Mouse (Mus musculus): ENCODE data around the gene Pilrb2. TPM values are rescaled to one million over a fixed set of nuclear protein-coding genes. Genes with fewer than 3 reads are reported as not detected.

The Pilrb2 gene
- total RNA-seq, 2 experiments from 2014 or later, result 9.6 to 20.2 TPM

DNA sequence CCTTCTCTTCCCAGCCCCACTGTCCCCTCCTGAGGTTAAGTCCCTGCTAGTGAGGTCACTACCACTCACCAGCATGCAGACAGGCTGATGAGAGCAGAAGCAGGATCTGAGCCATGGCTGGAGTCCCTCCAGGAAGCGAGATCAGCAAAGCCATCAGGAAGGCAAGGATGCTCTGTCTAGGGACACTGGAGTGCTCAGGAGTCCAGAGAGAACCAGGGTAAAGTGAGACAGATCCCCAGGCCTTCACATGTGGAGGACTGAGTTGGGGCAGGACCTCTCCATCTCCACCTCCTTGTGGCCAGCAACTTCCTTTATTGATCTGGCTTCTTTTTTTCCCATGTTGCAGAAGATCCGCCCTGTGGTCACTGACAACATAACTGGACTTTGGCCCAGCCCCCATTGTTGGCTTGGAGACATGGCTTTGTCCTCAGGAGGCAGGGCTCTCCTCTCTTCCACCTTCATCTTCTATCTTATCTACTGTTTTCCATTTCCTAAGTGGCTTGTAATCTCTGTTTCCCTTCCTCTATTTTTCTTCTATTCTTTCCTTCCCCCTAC, 35.6 kb downstream of the Pilrb2 start, which contains the start of gene Pilra:
Gene Pilra, minus strand, starts transcription at position 316 of the 555 bp plus-strand sequence.
- ATAC-seq (replicated peaks; ENCODE audit: poor library complexity), result peak; percentile 74

DNA sequence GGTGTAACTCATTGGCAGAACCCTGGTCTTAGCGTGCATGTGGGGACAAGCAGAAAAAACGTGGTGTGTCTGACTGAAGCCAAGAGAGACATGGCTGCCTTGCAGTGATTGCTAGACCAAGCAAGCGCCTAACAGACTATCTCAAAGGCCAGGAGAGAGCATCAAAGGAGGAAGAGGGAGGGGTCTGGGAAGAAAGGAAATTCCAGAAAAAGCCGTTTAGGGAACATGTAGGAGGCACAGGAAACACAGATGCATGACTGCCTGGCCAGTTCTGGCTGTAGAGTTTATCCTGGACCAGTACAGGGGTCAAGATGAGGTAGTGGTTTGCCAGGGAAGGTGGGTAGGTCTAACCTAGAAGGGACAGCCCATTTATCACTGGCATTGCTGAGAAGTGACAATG, 38.1 kb downstream of the Pilrb2 start:
- no peak for ATAC-seq (replicated peaks; ENCODE audit: poor library complexity)

DNA sequence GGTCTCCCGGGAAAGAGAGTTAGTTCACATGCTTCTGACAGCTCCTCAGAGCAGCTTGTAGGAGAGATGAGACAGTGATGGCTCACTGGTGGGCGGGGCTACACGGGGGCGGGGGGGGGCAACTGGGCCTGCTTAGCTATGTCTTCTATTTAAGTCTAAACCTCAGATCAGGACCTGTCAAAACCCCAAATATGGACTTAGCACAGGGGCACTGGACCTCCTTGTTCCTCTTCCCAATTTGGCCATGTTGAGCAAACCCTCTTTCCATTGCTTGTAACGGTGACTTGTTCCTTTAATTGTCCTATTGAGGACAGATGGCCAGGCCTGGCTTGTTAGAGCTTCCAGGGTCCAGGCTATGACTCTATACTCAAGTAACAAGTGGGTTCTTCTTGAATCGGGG, 40.1 kb downstream of the Pilrb2 start:
- peak; percentile 18; the same call in 1 of the 2 replicates for ATAC-seq (replicated peaks; ENCODE audit: poor library complexity)

DNA sequence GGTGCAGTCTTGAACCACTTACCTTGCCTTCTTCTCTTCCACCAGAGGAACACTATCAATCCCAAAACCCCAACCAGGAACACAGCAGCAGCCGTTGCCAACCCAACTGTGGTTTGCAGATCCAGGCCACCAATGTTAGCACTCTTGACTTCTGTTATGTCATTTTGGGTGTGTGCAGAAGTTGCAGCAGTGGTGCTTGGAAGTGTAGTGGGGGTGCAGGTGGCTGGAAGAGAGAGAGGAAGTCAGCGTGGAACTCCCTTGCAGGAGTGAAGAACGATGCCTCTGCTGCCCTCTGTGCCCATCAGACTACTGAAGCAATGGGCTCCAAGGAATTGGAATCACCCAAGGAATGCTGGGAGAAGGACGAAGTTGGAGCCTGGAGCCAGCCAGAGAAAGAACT, 40.5 kb downstream of the Pilrb2 start:
- peak; percentile 40 for ATAC-seq (replicated peaks; ENCODE audit: poor library complexity)

DNA sequence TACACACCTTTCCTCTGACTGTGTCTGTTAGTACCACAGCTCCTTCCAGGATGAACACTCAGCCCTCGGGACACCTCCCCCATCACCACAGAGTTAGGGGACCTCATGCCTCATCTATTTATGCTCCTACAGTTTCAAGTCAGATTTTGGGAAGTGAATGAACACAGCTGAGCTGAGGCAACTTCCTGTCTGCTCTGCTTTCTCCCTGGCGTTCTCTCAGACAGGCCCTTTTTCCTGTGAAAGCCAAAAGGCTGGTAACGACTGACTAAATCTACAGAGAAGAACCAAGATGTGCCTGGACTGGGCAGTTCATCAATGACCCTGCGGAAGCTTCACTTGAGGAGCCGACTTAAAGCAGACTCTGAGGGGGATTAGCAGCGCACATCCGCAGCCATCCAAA, 41.4 kb downstream of the Pilrb2 start:
- ATAC-seq (replicated peaks; ENCODE audit: poor library complexity), result peak; percentile 47

DNA sequence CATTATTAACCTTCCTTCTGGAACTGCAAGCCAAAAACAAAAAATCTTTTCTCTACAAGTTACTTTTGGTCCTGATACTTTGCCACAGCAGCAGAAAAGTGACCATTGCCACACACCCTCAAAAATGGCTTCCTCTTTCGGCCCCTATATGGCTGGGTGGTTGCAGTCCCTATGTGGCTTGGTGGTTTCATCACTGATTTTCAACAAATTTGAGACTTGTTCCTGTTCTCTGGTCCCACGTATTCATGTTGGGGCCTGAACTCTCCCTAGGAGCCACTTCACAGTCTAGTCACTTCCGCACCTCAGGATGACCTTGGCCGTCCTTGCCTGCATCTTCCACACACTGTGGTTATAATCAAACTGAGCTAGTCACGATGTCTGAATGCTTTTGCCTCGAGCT, 42.9 kb downstream of the Pilrb2 start:
- ATAC-seq (replicated peaks; ENCODE audit: poor library complexity), result peak; percentile 76

DNA sequence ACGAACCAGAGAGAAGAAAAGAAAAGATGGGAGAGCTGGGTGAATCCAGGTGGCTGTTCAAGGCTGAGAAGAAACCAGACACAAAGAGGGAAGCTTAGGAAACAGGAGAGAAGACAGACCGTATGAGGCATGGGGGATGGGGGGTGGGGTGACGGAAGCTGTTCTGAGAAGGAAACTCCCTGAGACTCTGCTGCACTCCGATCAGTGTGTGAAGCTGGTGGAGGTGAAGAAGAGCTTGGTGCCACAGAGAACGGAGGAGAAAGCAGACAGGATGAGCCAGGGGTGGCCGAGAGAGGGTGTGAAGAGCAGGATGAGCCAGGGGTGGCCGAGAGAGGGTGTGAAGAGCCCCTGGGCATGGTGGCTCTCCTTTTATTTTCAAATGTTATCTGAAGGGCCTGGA, 45.2 kb downstream of the Pilrb2 start:
- ATAC-seq (replicated peaks; ENCODE audit: poor library complexity), result no peak

DNA sequence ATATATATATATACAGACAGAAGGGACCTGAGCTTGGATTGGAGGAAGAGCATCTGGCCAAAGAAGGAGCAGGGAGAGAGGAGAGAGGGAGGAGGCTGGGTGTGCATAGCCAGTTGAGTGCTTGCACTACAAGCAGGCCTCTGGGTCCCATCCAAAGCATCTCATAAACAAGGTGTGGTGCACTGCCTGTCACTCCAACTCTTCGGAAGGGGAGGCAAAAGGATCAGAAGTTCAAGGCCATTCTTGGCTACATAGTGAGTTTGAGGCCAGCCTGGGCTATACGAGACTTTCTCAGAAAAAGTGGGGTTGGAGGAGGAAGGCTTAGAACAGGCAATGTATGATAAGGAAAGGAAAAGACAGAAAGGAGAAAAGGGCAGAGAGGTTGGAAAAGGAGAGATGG, 45.6 kb downstream of the Pilrb2 start:
- ATAC-seq (replicated peaks; ENCODE audit: poor library complexity), result no peak

DNA sequence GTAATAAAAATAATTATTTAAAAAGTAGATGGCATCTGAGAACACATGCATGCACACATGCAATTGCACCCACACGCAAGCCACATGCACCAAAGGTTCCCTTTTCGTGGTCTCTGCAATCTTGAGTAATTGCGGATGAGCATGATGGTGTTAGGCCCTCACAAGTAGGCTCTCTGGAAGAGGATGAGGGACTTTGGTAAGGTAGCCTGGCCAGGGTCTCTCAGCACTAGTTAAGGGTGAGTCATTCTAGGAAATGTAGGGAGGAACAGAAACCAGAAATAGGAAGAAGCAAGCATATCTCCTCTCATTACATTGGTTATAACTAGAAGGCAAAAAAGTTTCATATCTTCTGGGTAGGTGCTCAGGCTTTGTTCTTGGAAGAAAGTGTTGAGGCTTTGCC, 46.6 kb downstream of the Pilrb2 start:
- peak; percentile 75 for ATAC-seq (replicated peaks; ENCODE audit: poor library complexity)

DNA sequence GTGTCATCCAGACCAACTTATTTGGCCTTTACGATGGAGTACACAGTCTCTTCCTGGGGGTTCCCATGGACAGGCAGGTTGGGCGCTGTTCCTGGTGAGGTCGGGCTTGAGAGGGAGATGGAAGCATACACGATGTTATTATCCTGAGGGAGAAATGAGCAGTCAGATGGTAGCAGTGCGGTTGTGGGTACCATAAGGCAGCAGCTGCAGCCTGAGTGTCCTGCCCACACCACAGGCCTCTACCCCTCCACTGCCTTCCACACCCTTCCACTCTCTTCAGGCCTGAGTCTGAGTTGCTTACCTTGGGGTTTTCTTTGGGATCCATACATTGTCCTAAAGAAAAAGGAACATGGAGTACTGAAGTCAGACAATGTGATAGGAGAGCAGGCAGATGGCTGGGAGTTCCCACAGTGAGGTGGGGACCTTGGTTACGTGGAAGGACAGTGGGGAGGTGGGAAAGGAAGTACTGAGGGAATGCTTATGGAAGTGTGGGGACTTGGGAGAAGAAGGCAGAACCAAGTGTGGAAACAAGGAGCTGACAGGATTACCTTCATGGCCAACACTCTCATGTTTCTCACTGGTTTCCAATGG, 48.1 kb downstream of the Pilrb2 start:
- ATAC-seq (replicated peaks; ENCODE audit: poor library complexity), result 0 out of 2 replicates have a peak, but pooled peaks have one; percentile 7

DNA sequence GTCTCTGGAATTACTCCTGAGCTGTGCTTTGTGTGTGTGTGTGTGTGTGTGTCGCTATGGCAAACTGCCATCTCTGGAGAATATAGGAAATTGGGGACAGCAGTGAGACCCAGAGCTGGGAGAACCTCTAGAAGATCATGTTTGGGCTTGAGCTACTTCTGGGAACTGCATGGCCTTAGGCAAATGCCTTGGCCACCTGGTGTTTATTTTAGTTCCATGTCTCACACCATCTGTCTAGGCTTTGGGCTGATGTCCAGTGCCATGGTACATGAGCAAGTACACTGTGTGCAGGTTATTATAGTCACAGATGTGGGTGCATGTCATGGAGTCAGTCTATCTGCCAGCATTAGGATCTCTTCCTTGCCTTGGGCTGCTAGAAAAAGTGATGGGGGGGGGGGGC, 49.0 kb downstream of the Pilrb2 start:
- ATAC-seq (replicated peaks; ENCODE audit: poor library complexity), result no peak

DNA sequence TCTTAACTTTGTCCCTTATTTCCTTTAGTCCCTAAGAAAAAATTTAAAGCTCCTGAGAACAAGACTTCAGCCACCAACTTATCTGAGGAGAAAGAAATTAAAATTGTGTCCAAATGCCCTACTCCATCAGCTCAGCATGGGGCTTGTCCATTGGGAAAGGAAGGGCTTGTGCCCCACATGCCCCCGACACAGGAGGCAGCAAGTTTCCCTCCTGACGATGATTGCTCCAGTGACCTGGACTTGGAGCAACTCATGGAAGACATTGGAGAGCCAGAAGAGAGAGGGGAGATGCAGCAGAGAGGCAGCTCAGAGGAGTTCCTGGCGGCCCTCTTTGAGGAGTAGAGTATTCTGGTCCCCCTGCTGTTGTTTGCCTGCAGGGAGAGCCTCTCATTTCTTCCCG, 49.5 kb downstream of the Pilrb2 start:
- no peak for ATAC-seq (replicated peaks; ENCODE audit: poor library complexity)

DNA sequence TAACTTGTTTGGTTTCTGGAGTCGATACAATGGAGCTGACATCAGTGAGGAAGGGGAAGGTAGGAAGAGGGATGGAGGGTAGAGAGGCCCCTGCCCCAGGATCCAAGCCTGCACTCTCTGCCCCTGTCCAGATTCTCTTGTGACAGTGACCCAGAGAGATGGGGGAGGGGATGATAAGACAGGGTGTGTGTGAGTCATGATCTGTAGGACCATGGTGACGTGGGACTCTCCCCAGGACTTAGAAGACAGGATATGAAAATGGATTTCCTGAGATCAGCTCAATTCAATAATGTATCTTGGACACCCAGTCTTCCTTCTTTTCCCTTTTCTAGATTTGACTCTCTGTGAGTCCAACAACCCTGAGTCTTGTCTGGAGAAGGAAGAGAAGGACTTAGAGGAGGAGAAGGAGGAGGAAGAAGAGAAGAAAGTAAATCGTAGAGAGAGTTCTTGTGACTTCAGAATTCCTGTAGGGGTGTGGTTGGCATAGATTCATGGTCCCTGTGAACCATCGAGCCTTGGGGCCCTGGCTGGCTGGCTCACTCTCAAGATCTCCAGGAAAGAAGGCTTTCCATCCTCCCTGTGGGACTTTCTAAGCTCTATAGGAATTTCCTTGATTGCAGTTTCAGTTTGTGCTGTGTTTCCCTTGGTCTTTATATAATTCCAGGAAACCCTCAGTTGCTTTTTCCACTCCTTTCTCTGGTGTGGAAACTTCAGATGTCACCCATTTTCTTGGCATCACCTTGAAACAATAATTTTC, 54.0 kb downstream of the Pilrb2 start:
- no peak for ATAC-seq (replicated peaks; ENCODE audit: poor library complexity)

Other genes with a start within 250 kb of the Pilrb2 start
- gene Fbxo24, start 242.8 kb downstream of the Pilrb2 start, total RNA-seq (2015), result not detected in 2 replicates
- gene Fbxo24, start 242.8 kb downstream of the Pilrb2 start, total RNA-seq (2017), result 0.21 TPM in 1 of 2 replicates, not detected in the other
- gene Lrch4, start 242.7 kb downstream of the Pilrb2 start, total RNA-seq (2015), result 37.8 and 38.0 TPM in 2 replicates
- 27.3 and 29.5 TPM in 2 replicates for gene Lrch4, start 242.7 kb downstream of the Pilrb2 start, total RNA-seq (2017)
- gene Gm20605, start 242.6 kb downstream of the Pilrb2 start, total RNA-seq (2015), result 5.5 and 8.3 TPM in 2 replicates
- 4.3 and 8.0 TPM in 2 replicates for gene Gm20605, start 242.6 kb downstream of the Pilrb2 start, total RNA-seq (2017)
- 24.9 and 29.5 TPM in 2 replicates for gene Sap25, start 230.5 kb downstream of the Pilrb2 start, total RNA-seq (2015)
- 14.2 and 18.0 TPM in 2 replicates for gene Sap25, start 230.5 kb downstream of the Pilrb2 start, total RNA-seq (2017)
- not detected in 2 replicates for gene Irs3, start 226.1 kb downstream of the Pilrb2 start, total RNA-seq (2015)
- gene Irs3, start 226.1 kb downstream of the Pilrb2 start, total RNA-seq (2017), result not detected in 2 replicates
- gene Agfg2, start 187.1 kb downstream of the Pilrb2 start, total RNA-seq (2015), result 8.6 and 9.8 TPM in 2 replicates
- 10.5 and 14.2 TPM in 2 replicates for gene Agfg2, start 187.1 kb downstream of the Pilrb2 start, total RNA-seq (2017)
- gene Nyap1, start 130.2 kb downstream of the Pilrb2 start, total RNA-seq (2015), result 0.02 and 0.05 TPM in 2 replicates
- 0.07 and 0.17 TPM in 2 replicates for gene Nyap1, start 130.2 kb downstream of the Pilrb2 start, total RNA-seq (2017)
- gene Tsc22d4, start 126.1 kb downstream of the Pilrb2 start, total RNA-seq (2015), result 39.6 and 58.5 TPM in 2 replicates
- gene Tsc22d4, start 126.1 kb downstream of the Pilrb2 start, total RNA-seq (2017), result 92.1 and 96.5 TPM in 2 replicates
- 64.5 and 77.4 TPM in 2 replicates for gene Ppp1r35, start 93.0 kb downstream of the Pilrb2 start, total RNA-seq (2015)
- gene Ppp1r35, start 93.0 kb downstream of the Pilrb2 start, total RNA-seq (2017), result 38.4 and 38.6 TPM in 2 replicates
- gene Mepce, start 84.2 kb downstream of the Pilrb2 start, total RNA-seq (2015), result 34.6 and 37.4 TPM in 2 replicates
- gene Mepce, start 84.2 kb downstream of the Pilrb2 start, total RNA-seq (2017), result 13.8 and 16.7 TPM in 2 replicates
- 6.2 and 9.1 TPM in 2 replicates for gene Zcwpw1, start 84.0 kb downstream of the Pilrb2 start, total RNA-seq (2015)
- 10.5 and 11.8 TPM in 2 replicates for gene Zcwpw1, start 84.0 kb downstream of the Pilrb2 start, total RNA-seq (2017)
- 6.8 and 10.5 TPM in 2 replicates for gene Pilra, start 35.5 kb downstream of the Pilrb2 start, total RNA-seq (2015)
- 6.7 and 6.9 TPM in 2 replicates for gene Pilra, start 35.5 kb downstream of the Pilrb2 start, total RNA-seq (2017)
- gene Pilrb1, start 13.7 kb downstream of the Pilrb2 start, total RNA-seq (2015), result 15.7 and 16.8 TPM in 2 replicates
- gene Pilrb1, start 13.7 kb downstream of the Pilrb2 start, total RNA-seq (2017), result 11.6 and 19.9 TPM in 2 replicates
- not detected in 2 replicates for gene Cyp3a13, start 49.8 kb upstream of the Pilrb2 start, total RNA-seq (2015)
- not detected in 2 replicates for gene Cyp3a13, start 49.8 kb upstream of the Pilrb2 start, total RNA-seq (2017)
- not detected in 2 replicates for gene Gjc3, start 91.3 kb upstream of the Pilrb2 start, total RNA-seq (2015)
- not detected in 2 replicates for gene Gjc3, start 91.3 kb upstream of the Pilrb2 start, total RNA-seq (2017)
- gene Azgp1, start 109.7 kb upstream of the Pilrb2 start, total RNA-seq (2015), result not detected in 2 replicates
- not detected in 2 replicates for gene Azgp1, start 109.7 kb upstream of the Pilrb2 start, total RNA-seq (2017)
- gene Smok3a, start 149.4 kb upstream of the Pilrb2 start, total RNA-seq (2015), result not detected in 2 replicates
- gene Smok3a, start 149.4 kb upstream of the Pilrb2 start, total RNA-seq (2017), result not detected in 2 replicates
- gene Smok3b, start 149.6 kb upstream of the Pilrb2 start, total RNA-seq (2015), result not detected in 2 replicates
- not detected in 2 replicates for gene Smok3b, start 149.6 kb upstream of the Pilrb2 start, total RNA-seq (2017)
- not detected in 2 replicates for gene Smok3c, start 181.4 kb upstream of the Pilrb2 start, total RNA-seq (2015)
- gene Smok3c, start 181.4 kb upstream of the Pilrb2 start, total RNA-seq (2017), result not detected in 2 replicates
- 26.0 and 30.1 TPM in 2 replicates for gene Zkscan1, start 213.3 kb upstream of the Pilrb2 start, total RNA-seq (2015)
- gene Zkscan1, start 213.3 kb upstream of the Pilrb2 start, total RNA-seq (2017), result 19.9 and 25.2 TPM in 2 replicates
- 13.9 and 14.0 TPM in 2 replicates for gene Zscan21, start 245.1 kb upstream of the Pilrb2 start, total RNA-seq (2015)
- gene Zscan21, start 245.1 kb upstream of the Pilrb2 start, total RNA-seq (2017), result 11.8 and 12.5 TPM in 2 replicates

Measured in megakaryocyte progenitor cell, adult 5-6 weeks (primary cell).